In the genomic region with DNA sequence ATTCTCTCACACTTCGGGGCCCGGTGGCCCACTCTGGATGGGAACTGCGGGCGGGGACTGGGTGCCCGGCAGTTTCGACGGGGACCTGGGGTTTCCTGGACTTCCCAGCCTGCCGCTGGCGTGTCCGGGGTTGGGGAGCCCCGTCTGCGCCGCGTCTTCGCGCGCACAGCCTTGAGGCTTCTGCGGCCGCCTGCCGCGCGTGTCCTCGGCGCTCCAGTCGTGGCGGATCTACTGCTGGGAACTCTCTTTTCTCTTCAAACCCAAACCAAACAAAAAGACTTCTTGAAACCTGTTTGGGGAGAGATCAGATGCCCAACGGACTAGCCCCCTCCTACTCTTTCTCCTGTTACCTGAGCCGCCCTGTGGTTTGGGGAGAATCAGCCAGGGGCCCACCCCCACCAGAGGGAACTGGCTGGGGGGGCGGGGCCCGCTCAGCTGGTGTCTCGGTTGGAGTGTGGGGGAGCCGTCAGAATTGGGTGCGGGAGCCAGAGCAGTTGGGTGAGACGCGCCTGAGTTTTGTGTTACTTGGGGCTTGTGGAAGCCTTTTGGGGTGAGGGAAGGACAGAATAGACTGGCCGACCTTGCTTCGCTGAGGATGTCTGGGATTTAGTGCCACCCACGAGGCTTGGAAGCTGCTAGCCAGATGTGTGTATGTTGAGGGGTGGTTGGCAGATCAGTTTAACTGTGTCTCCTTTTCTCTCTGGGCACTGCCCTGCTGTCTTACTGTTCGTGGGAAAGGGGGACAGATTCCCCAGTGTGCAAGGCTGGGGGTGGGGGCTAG, we compare ENCODE assay signal across 8 mouse cellular contexts. TPM values are rescaled to one million over a fixed set of nuclear protein-coding genes. Genes with fewer than 3 reads are reported as not detected.
DNase-seq lines count a peak whose midpoint lies in the region; ATAC-seq lines count a peak whose summit lies in the region.

No protein-coding gene starts in this region.

- peak overlapping the region; percentile 80 for H3K4me2 ChIP-seq in limb, embryonic 15.5 days

- no peaks in the 10 kb centered on the region for H3K9me3 ChIP-seq in embryonic facial prominence, embryonic 10.5 days
- no peaks in the 10 kb centered on the region for H3K9me3 ChIP-seq in hindbrain, embryonic 10.5 days
- no peaks in the 10 kb centered on the region for H3K9me3 ChIP-seq in limb, embryonic 15.5 days

- H3K4me3 ChIP-seq in embryonic facial prominence, embryonic 10.5 days, result peak overlapping the region; percentile 88
- H3K4me3 ChIP-seq in hindbrain, embryonic 10.5 days, result peak overlapping the region; percentile 80
- H3K4me3 ChIP-seq in limb, embryonic 15.5 days, result peak overlapping the region; percentile 77

- peak overlapping the region; percentile 78 for H3K9ac ChIP-seq in limb, embryonic 15.5 days

- H3K4me1 ChIP-seq in embryonic facial prominence, embryonic 10.5 days, result peaks cover 99% of the 10 kb centered on the region
- H3K4me1 ChIP-seq in hindbrain, embryonic 10.5 days (replicated peaks), result peaks cover 93% of the 10 kb centered on the region
- H3K4me1 ChIP-seq in limb, embryonic 15.5 days, result peaks cover 87% of the 10 kb centered on the region

- ATAC-seq in limb, embryonic 15.5 days (ENCODE audit: insufficient number of reproducible peaks, low FRiP score, low TSS enrichment, low read depth), result no peak; the same call in 1 of the 2 replicates
- ATAC-seq in inflammation-experienced regulatory T-cells, adult 6 months, result no peak

- H3K36me3 ChIP-seq in embryonic facial prominence, embryonic 10.5 days (replicated peaks), result peaks cover 15% of the 10 kb centered on the region
- H3K36me3 ChIP-seq in hindbrain, embryonic 10.5 days, result no peaks in the 10 kb centered on the region
- H3K36me3 ChIP-seq in limb, embryonic 15.5 days, result no peaks in the 10 kb centered on the region

- H3K27ac ChIP-seq in embryonic facial prominence, embryonic 10.5 days (replicated peaks), result peak overlapping the region; percentile 94
- H3K27ac ChIP-seq in hindbrain, embryonic 10.5 days, result peak overlapping the region; percentile 93
- peak overlapping the region; percentile 95 for H3K27ac ChIP-seq in limb, embryonic 15.5 days

- WGBS in embryonic facial prominence, embryonic 10.5 days, result under 1% methylated on average over 39 of the region's 39 CpGs
- under 1% methylated on average over 39 of the region's 39 CpGs for WGBS in hindbrain, embryonic 10.5 days
- WGBS in limb, embryonic 15.5 days, result under 1% methylated on average over 39 of the region's 39 CpGs

- peak; percentile 65 to 68 for DNase-seq in spleen, postnatal 36 days (ENCODE audit: low spot score in 2 of 2)
- DNase-seq in spleen, adult 12 weeks (ENCODE audit: low spot score), result no peak
- peak; percentile 77 for DNase-seq in embryonic facial prominence, embryonic 10.5 days (ENCODE audit: low spot score)
- DNase-seq in hindbrain, embryonic 10.5 days (ENCODE audit: low spot score), result no peak
- peak; percentile 77 for DNase-seq in naive thymus-derived CD4-positive, alpha-beta T cell, adult 2 months (ENCODE audit: low read depth)
- DNase-seq in frontal cortex, postnatal 36 days (ENCODE audit: low spot score in 2 of 2), result no peak

- H3K27me3 ChIP-seq in embryonic facial prominence, embryonic 10.5 days (replicated peaks; ENCODE audit: low read depth, poor library complexity, severe bottlenecking), result peaks cover 8% of the 10 kb centered on the region; the same call in 1 of the 2 replicates
- peaks cover 45% of the 10 kb centered on the region for H3K27me3 ChIP-seq in hindbrain, embryonic 10.5 days (ENCODE audit: insufficient read depth, poor library complexity, severe bottlenecking)
- H3K27me3 ChIP-seq in limb, embryonic 15.5 days, result no peaks in the 10 kb centered on the region

RNA-seq across cellular contexts. Expression of gene Rara, which starts 10.5 kb away (rescaled TPM):
- polyA plus RNA-seq in embryonic facial prominence, embryonic 10.5 days (2016; fragmentation: Nextera tagmentation; extraction: Ambion mirVana), result 34.0 and 35.6 TPM in 2 replicates
- polyA plus RNA-seq in hindbrain, embryonic 10.5 days (2016; fragmentation: Nextera tagmentation; extraction: Ambion mirVana), result 28.4 and 53.7 TPM in 2 replicates
- polyA plus RNA-seq in limb, embryonic 15.5 days (2015; fragmentation: Nextera tagmentation; extraction: Ambion mirVana), result 43.9 and 51.7 TPM in 2 replicates
- polyA plus RNA-seq in inflammation-experienced regulatory T-cells, adult 6 months (2017; shearing (Covaris generic)), result 1 to 10 TPM; 7.4 to 8.1 (median 7.6) TPM

RNA-seq across cellular contexts. Expression of gene Cdc6, which starts 30.5 kb away (rescaled TPM):
- polyA plus RNA-seq in embryonic facial prominence, embryonic 10.5 days (2016; fragmentation: Nextera tagmentation; extraction: Ambion mirVana), result 65.1 and 69.1 TPM in 2 replicates
- polyA plus RNA-seq in hindbrain, embryonic 10.5 days (2016; fragmentation: Nextera tagmentation; extraction: Ambion mirVana), result 45.3 and 63.7 TPM in 2 replicates
- 23.2 and 24.1 TPM in 2 replicates for polyA plus RNA-seq in limb, embryonic 15.5 days (2015; fragmentation: Nextera tagmentation; extraction: Ambion mirVana)
- polyA plus RNA-seq in inflammation-experienced regulatory T-cells, adult 6 months (2017; shearing (Covaris generic)), result 10 to 100 TPM in 1 of 3 experiments, 1 to 10 TPM in 2; 5.1 to 40.6 (median 5.2) TPM

RNA-seq across cellular contexts. Expression of gene Gjd3, which starts 44.7 kb away (rescaled TPM):
- polyA plus RNA-seq in embryonic facial prominence, embryonic 10.5 days (2016; fragmentation: Nextera tagmentation; extraction: Ambion mirVana), result 0.25 TPM in 1 of 2 replicates, not detected in the other
- polyA plus RNA-seq in hindbrain, embryonic 10.5 days (2016; fragmentation: Nextera tagmentation; extraction: Ambion mirVana), result 0.44 TPM in 1 of 2 replicates, not detected in the other
- polyA plus RNA-seq in limb, embryonic 15.5 days (2015; fragmentation: Nextera tagmentation; extraction: Ambion mirVana), result 0.49 and 0.86 TPM in 2 replicates
- polyA plus RNA-seq in inflammation-experienced regulatory T-cells, adult 6 months (2017; shearing (Covaris generic)), result not detected

Comparison
In these comparisons a context has a peak if more than half of its experiments do, and no peak if none do; other contexts are left out.
1. DNase-seq: peak in spleen, postnatal 36 days (2 of 2), embryonic facial prominence, embryonic 10.5 days (single experiment) and naive thymus-derived CD4-positive, alpha-beta T cell, adult 2 months (single experiment); none in spleen, adult 12 weeks (single experiment), hindbrain, embryonic 10.5 days (single experiment) and frontal cortex, postnatal 36 days (0 of 2).
2. Peak in every context shown above with its lines, with median percentiles within 50 percentile points of each other: H3K27ac ChIP-seq and H3K4me3 ChIP-seq.